Mouse (Mus musculus) left cerebral cortex, postnatal 14 days (tissue): Measurements from ENCODE around the gene Rbx1. TPM values are rescaled to one million over a fixed set of nuclear protein-coding genes. Genes with fewer than 3 reads are reported as not detected.
A peak's percentile ranks its signal among the peaks of the same experiment; 100 is the strongest.
"Not testable (repeated sequence)": the region's sequence is repeated elsewhere in the genome, so short reads cannot be mapped to it uniquely, and the experiment has no call there.

Experiments
- DNase-seq, 2 experiments: peaks; one replicate each; pipeline ENCODE4 v3.0.0; 2021 to 2022; ENCODE audit warnings: low spot score in 2 of 2, mixed read lengths in 1 of 2
- intact Hi-C: fragments of 180-260 bp; cut with DNase I; formaldehyde crosslinking; loops from one replicate; pipeline ENCODE4 v1.15.1; 2025
- total RNA-seq, 2 experiments: library from RNA; stranded (reverse); gene quantifications; 2 replicates each; pipeline ENCODE4 v1.2.3; 2021

Gene Rbx1
- total RNA-seq, 2 experiments from 2014 or later, result 128 to 139 TPM

- intact Hi-C loops, result no loop called here
- DNase-seq, result no peak
Observed at GRCm38 (mm10) chr15:81479446-81480213, 13.5 kb downstream of the Rbx1 start.

GRCm38 (mm10) chr15:81480284-81480683 is 14.2 kb downstream of the Rbx1 start:
- intact Hi-C loops, DNase-seq: not testable (repeated sequence)

- DNase-seq, result peak in 1 of 2 experiments; percentile 29
- intact Hi-C loops, result no loop called here
Observed at GRCm38 (mm10) chr15:81480977-81481379, 14.9 kb downstream of the Rbx1 start.

- DNase-seq, result no peak
- intact Hi-C loops, result no loop called here
Observed at GRCm38 (mm10) chr15:81482966-81483365, 16.9 kb downstream of the Rbx1 start.

- intact Hi-C loops, result no loop called here
Observed at GRCm38 (mm10) chr15:81483691-81484090, 17.6 kb downstream of the Rbx1 start.

GRCm38 (mm10) chr15:81485483-81485882 is 19.4 kb downstream of the Rbx1 start:
- DNase-seq, result no peak
- intact Hi-C loops, result no loop called here

More at GRCm38 (mm10) chr15:81483691-81484090, 17.6 kb downstream of the Rbx1 start:
- DNase-seq, result no peak

- intact Hi-C loops, result no loop called here
- DNase-seq, result no peak
Observed at GRCm38 (mm10) chr15:81503466-81503865, 37.4 kb downstream of the Rbx1 start.

GRCm38 (mm10) chr15:81503995-81504394 is 37.9 kb downstream of the Rbx1 start:
- intact Hi-C loops, result no loop called here
- no peak for DNase-seq

GRCm38 (mm10) chr15:81507201-81507600 is 41.1 kb downstream of the Rbx1 start:
- intact Hi-C loops, result no loop called here
- DNase-seq, result no peak

- DNase-seq, result no peak
- intact Hi-C loops, result no loop called here
Observed at GRCm38 (mm10) chr15:81510621-81511020, 44.5 kb downstream of the Rbx1 start.

- DNase-seq, result no peak
- intact Hi-C loops, result no loop called here
Observed at GRCm38 (mm10) chr15:81511601-81512261, 45.6 kb downstream of the Rbx1 start.

- DNase-seq, result peak; percentile 62 to 64
- intact Hi-C loops, result no loop called here
Observed at GRCm38 (mm10) chr15:81514111-81514971, 48.2 kb downstream of the Rbx1 start.

GRCm38 (mm10) chr15:81515221-81515620 is 49.1 kb downstream of the Rbx1 start:
- intact Hi-C loops, result no loop called here
- no peak for DNase-seq

- DNase-seq, result no peak
- intact Hi-C loops, result no loop called here
Observed at GRCm38 (mm10) chr15:81518031-81518430, 51.9 kb downstream of the Rbx1 start.

GRCm38 (mm10) chr15:81518761-81519160 is 52.7 kb downstream of the Rbx1 start:
- intact Hi-C loops, result no loop called here

GRCm38 (mm10) chr15:81522036-81522751 is 56.1 kb downstream of the Rbx1 start:
- peak in 1 of 2 experiments; percentile 26 for DNase-seq
- intact Hi-C loops, result loop anchor here (2.0 kb wide), 1 partner anchor 63 kb away; the partner anchor contains the start of gene Ep300

More at GRCm38 (mm10) chr15:81518761-81519160, 52.7 kb downstream of the Rbx1 start:
- no peak for DNase-seq

- no peak for DNase-seq
- intact Hi-C loops, result loop anchor here (2.0 kb wide), 1 partner anchor 62 kb away; the partner anchor contains the start of gene Ep300
Observed at GRCm38 (mm10) chr15:81522761-81523168, 56.7 kb downstream of the Rbx1 start.

- intact Hi-C loops, result loop anchor here (2.0 kb wide), 1 partner anchor 61 kb away; the partner anchor contains the start of gene Ep300
- peak; percentile 91 to 94 for DNase-seq
Observed at GRCm38 (mm10) chr15:81523169-81523871, 57.2 kb downstream of the Rbx1 start.
